Mouse (Mus musculus) intestine, embryonic 16.5 days (tissue): ENCODE measurements at regions not wholly inside any gene's neighbourhood (a gene's known extent, or its start where the extent isn't known, plus 50 kb on each side); places are given as distances from the start of the nearest gene placed in this dataset.

Experiments used
- ATAC-seq: fragments of 200-750 bp; cut with Nextera tagmentation; 2 replicates; pipeline ENCODE4 v1.8.0; 2017; ENCODE audit warnings: moderate TSS enrichment, moderate library complexity
- H3K27ac ChIP-seq: fragments of 300-500 bp; sonication (generic); 2 replicates; pipeline ENCODE4 v1.5.1; 2014; ENCODE audit warnings: mild to moderate bottlenecking, low read length
- H3K27me3 ChIP-seq: fragments of 300-500 bp; sonication (generic); replicated peaks from 2 replicates; pipeline ENCODE4 v1.6.1; 2014; ENCODE audit warnings: low read length, control low read depth, mixed read lengths; ENCODE audit not compliant: control insufficient read depth, insufficient read depth
- H3K36me3 ChIP-seq: fragments of 300-500 bp; sonication (generic); 2 replicates; pipeline ENCODE4 v1.6.1; 2014; ENCODE audit warnings: low read length, control low read depth; ENCODE audit not compliant: control insufficient read depth, insufficient read depth
- H3K4me1 ChIP-seq: fragments of 300-500 bp; sonication (generic); 2 replicates; pipeline ENCODE4 v1.6.1; 2014; ENCODE audit warnings: low read length, control low read depth, mixed read lengths; ENCODE audit not compliant: control insufficient read depth, insufficient read depth
- H3K4me2 ChIP-seq: fragments of 300-500 bp; sonication (generic); 2 replicates; pipeline ENCODE4 v1.6.1; 2014; ENCODE audit warnings: low read depth, low read length, control low read depth
- H3K4me3 ChIP-seq: fragments of 300-500 bp; sonication (generic); 2 replicates; pipeline ENCODE4 v1.5.1; 2014; ENCODE audit warnings: mild to moderate bottlenecking, low read length
- H3K9ac ChIP-seq: fragments of 300-500 bp; sonication (generic); 2 replicates; pipeline ENCODE4 v1.6.1; 2014; ENCODE audit warnings: low read depth, low read length
- H3K9me3 ChIP-seq: fragments of 300-500 bp; sonication (generic); 2 replicates; pipeline ENCODE4 v1.6.1; 2016; ENCODE audit warnings: low read length, control low read depth; ENCODE audit not compliant: control insufficient read depth
- WGBS: fragments of 180-500 bp; shearing (Covaris S2); extraction: QIAGEN DNeasy Blood & Tissue Kit; methylation state at CpG from one replicate; pipeline ENCODE4 v1.1.7; 2014; 5-methylcytosine and 5-hydroxymethylcytosine counted together

- Histone ChIP-seq H3K27ac (no peak overlapping the region), H3K4me1 (no peaks in the 10 kb centered on the region), H3K36me3 (no peaks in the 10 kb centered on the region), H3K9me3 (no peaks in the 10 kb centered on the region), H3K4me3 (no peak overlapping the region), H3K9ac (no peak overlapping the region), H3K27me3 (no peaks in the 10 kb centered on the region), H3K4me2 (no peak overlapping the region)
- ATAC-seq: no peak
- 82% methylated on average over 4 of the region's 4 CpGs for WGBS
These were observed 110.5 kb downstream of the Ehf start for GRCm38 (mm10) chr2:103192591-103192990.

DNA sequence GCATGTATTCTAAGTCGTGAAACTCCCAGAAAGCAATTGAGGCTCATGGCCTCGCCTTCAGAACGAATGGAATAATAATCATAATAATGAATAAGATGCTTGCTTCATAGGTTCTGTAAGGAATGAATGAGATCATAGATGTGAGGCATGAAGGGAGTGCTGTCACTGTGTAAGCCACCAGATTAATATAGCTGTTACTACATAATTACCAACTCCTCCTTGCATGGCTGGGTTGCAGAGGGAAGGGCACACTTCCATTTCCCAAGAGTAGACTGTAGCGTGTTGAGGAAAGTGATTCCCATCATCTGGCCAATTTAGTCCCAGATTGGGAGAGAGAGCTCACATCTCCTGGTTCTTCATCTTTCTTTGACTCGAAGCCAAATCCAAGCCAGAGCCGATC, 102.8 kb downstream of the Ehf start:
- H3K36me3 ChIP-seq: no peaks in the 10 kb centered on the region
- H3K27ac ChIP-seq: no peak overlapping the region
- no peaks in the 10 kb centered on the region for H3K4me1 ChIP-seq
- no peaks in the 10 kb centered on the region for H3K9me3 ChIP-seq
- no peak overlapping the region for H3K4me2 ChIP-seq
- no peak overlapping the region for H3K9ac ChIP-seq
- no peak overlapping the region for H3K4me3 ChIP-seq
- 88% methylated on average over 6 of the region's 6 CpGs for WGBS
- no peak for ATAC-seq
- no peaks in the 10 kb centered on the region for H3K27me3 ChIP-seq

DNA sequence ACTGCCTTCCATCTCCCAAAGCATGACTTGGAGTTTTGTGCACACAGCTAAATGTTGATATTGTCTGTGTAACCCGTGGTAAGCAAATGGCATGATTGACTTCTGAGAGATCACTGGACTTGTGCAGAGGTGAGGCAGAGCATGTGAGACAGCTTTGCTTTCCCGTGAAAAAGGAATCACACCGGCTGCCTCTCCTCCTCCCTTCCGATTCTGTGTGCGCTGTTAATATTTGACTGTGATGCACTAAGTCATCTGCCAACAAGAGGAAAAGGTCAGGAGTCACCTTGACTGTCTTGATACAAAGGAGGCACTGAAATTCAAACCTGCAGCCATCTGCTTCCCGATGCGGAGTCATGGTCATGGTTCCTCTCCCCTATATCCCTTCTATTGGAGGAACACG, 98.0 kb downstream of the Ehf start:
- no peak overlapping the region for H3K4me3 ChIP-seq
- H3K9me3 ChIP-seq: no peaks in the 10 kb centered on the region
- H3K9ac ChIP-seq: no peak overlapping the region
- no peaks in the 10 kb centered on the region for H3K27me3 ChIP-seq
- WGBS: 66% methylated on average over 8 of the region's 8 CpGs
- H3K4me1 ChIP-seq: no peaks in the 10 kb centered on the region
- no peak overlapping the region for H3K4me2 ChIP-seq
- H3K36me3 ChIP-seq: no peaks in the 10 kb centered on the region
- ATAC-seq: no peak
- no peak overlapping the region for H3K27ac ChIP-seq

- no peaks in the 10 kb centered on the region for H3K4me1 ChIP-seq
- H3K4me3 ChIP-seq: no peak overlapping the region
- H3K4me2 ChIP-seq: no peak overlapping the region
- no peak for ATAC-seq
- no peak overlapping the region for H3K27ac ChIP-seq
- H3K9ac ChIP-seq: no peak overlapping the region
- WGBS: 92% methylated on average over 5 of the region's 5 CpGs
- no peaks in the 10 kb centered on the region for H3K27me3 ChIP-seq
- H3K9me3 ChIP-seq: no peaks in the 10 kb centered on the region
- no peaks in the 10 kb centered on the region for H3K36me3 ChIP-seq
These were observed 94.7 kb downstream of the Ehf start for GRCm38 (mm10) chr2:103208370-103208769.

DNA sequence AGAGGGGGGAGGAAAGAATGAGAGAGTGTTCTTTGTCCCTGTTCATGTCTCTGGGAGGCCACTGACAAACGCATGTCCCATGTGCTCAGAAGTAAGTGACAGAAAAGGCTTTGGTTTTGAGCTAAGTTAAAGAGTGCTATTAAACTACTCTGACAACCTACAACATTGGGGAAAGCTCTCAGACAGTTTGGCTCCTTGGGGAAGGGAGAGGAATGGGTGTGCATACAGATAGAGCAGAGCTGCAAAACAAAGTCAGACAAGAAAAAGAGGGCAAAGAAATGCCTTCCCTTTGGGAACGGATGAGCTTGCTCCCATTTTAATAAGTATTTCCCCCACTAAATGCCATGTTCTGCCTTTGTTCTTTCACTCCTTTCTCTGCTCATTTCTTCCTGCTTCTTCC, 94.0 kb downstream of the Ehf start:
- no peaks in the 10 kb centered on the region for H3K36me3 ChIP-seq
- H3K9me3 ChIP-seq: no peaks in the 10 kb centered on the region
- no peaks in the 10 kb centered on the region for H3K4me1 ChIP-seq
- H3K9ac ChIP-seq: no peak overlapping the region
- H3K27ac ChIP-seq: no peak overlapping the region
- no peaks in the 10 kb centered on the region for H3K27me3 ChIP-seq
- no peak for ATAC-seq
- 79% methylated on average over 2 of the region's 2 CpGs for WGBS
- no peak overlapping the region for H3K4me2 ChIP-seq
- H3K4me3 ChIP-seq: no peak overlapping the region

DNA sequence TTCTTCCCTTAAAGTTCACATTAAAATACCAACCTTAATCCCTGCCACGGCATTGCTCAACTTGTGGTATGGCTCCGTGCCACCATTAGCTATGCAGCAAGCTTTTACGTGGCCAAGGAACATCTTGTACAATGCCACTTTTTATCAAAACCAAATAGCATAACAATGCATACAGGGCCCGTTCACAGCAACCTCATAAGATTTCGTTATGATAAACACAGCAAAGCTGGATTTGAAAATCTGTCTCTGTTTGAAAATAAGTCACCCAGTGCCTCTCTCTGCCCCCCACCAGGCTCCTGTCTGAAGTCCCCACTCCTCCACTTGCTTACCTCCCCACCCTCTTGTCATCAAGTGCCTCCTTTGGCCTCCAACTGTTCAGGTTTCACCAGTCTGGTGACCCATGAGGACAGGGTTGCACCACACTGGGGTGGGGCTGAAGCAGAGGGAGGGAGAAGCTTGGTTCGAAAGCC, 93.5 kb downstream of the Ehf start:
- H3K4me2 ChIP-seq: no peak overlapping the region
- H3K27me3 ChIP-seq: no peaks in the 10 kb centered on the region
- H3K36me3 ChIP-seq: no peaks in the 10 kb centered on the region
- H3K4me3 ChIP-seq: no peak overlapping the region
- H3K9me3 ChIP-seq: no peaks in the 10 kb centered on the region
- H3K9ac ChIP-seq: no peak overlapping the region
- H3K4me1 ChIP-seq: no peaks in the 10 kb centered on the region
- no peak overlapping the region for H3K27ac ChIP-seq
- ATAC-seq: no peak
- 83% methylated on average over 6 of the region's 6 CpGs for WGBS

DNA sequence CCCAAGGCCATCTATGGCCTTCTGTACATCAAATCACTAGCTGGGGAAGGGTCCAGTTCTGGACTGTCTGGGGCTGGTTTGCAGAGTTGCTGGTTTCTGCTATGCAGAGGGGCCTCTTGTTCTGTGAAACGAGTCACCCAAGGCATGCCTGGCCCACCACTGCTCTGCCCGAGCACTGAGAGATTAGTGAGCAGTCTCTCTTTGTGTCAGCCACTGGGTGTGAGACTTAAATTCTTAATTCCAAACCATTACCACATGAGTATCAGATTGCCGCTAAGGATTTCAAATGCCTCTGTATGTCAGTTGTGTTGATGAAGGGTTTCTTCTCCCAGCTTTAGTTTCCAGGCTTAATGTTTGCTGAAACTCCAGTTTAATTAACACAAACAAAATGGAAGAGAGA, 91.9 kb downstream of the Ehf start:
- 73% methylated on average over 3 of the region's 3 CpGs for WGBS
- H3K4me3 ChIP-seq: no peak overlapping the region
- H3K27me3 ChIP-seq: no peaks in the 10 kb centered on the region
- H3K4me2 ChIP-seq: no peak overlapping the region
- no peak overlapping the region for H3K27ac ChIP-seq
- ATAC-seq: no peak
- no peaks in the 10 kb centered on the region for H3K36me3 ChIP-seq
- H3K9me3 ChIP-seq: no peaks in the 10 kb centered on the region
- H3K4me1 ChIP-seq: no peaks in the 10 kb centered on the region
- H3K9ac ChIP-seq: no peak overlapping the region
